Mouse (Mus musculus): Measurements from ENCODE around the gene Sh3rf1. TPM values are rescaled to one million over a fixed set of nuclear protein-coding genes. Genes with fewer than 3 reads are reported as not detected.

Sh3rf1 gene
- polyA plus RNA-seq, 2 experiments = 8.8 to 12.8 TPM

- Histone ChIP-seq H3K4me1 (ENCODE audit: control insufficient read depth, insufficient read depth, low read length) (no peaks in the 10 kb centered on the region), H3K9me3 (ENCODE audit: control insufficient read depth, low read length) (no peaks in the 10 kb centered on the region), H3K27ac (replicated peaks; ENCODE audit: low read depth, low read length) (no peak overlapping the region), H3K4me3 (replicated peaks; ENCODE audit: low read length) (no peak overlapping the region), H3K27me3 (ENCODE audit: control insufficient read depth, insufficient read depth, low read length) (no peaks in the 10 kb centered on the region), H3K4me2 (replicated peaks; ENCODE audit: low read depth, low read length, severe bottlenecking) (no peak overlapping the region), H3K9ac (ENCODE audit: low read depth, low read length, severe bottlenecking) (no peak overlapping the region), H3K36me3 (ENCODE audit: control insufficient read depth, insufficient read depth, low read length) (peaks cover 28% of the 10 kb centered on the region)
- WGBS = 93% methylated on average over 9 of the region's 9 CpGs
- ATAC-seq (ENCODE audit: low FRiP score, low read depth) (no peak), DNase-seq (ENCODE audit: low spot score) (no peak)
- no peak for TF ChIP-seq POLR2A (IDR thresholded peaks at IDR 0.05; ENCODE audit: borderline replicate concordance, extremely low read depth, insufficient read depth, insufficient read length)
Measured at GRCm38 (mm10) chr8:61373303-61373702, 149.6 kb downstream of the Sh3rf1 start.

GRCm38 (mm10) chr8:61374059-61374755, 150.5 kb downstream of the Sh3rf1 start:
- H3K36me3 ChIP-seq (ENCODE audit: control insufficient read depth, insufficient read depth, low read length) = peaks cover 28% of the 10 kb centered on the region
- no peaks in the 10 kb centered on the region for H3K27me3 ChIP-seq (ENCODE audit: control insufficient read depth, insufficient read depth, low read length)
- H3K9me3 ChIP-seq (ENCODE audit: control insufficient read depth, low read length) = no peaks in the 10 kb centered on the region
- 85% methylated on average over 16 of the region's 16 CpGs for WGBS
- TF ChIP-seq POLR2A (IDR thresholded peaks at IDR 0.05; ENCODE audit: borderline replicate concordance, extremely low read depth, insufficient read depth, insufficient read length) = no peak
- H3K4me3 ChIP-seq (replicated peaks; ENCODE audit: low read length) = no peak overlapping the region
- no peak overlapping the region for H3K9ac ChIP-seq (ENCODE audit: low read depth, low read length, severe bottlenecking)
- no peak overlapping the region for H3K4me2 ChIP-seq (replicated peaks; ENCODE audit: low read depth, low read length, severe bottlenecking)
- H3K27ac ChIP-seq (replicated peaks; ENCODE audit: low read depth, low read length) = no peak overlapping the region
- no peak for DNase-seq (ENCODE audit: low spot score)
- no peak for ATAC-seq (ENCODE audit: low FRiP score, low read depth)
- H3K4me1 ChIP-seq (ENCODE audit: control insufficient read depth, insufficient read depth, low read length) = no peaks in the 10 kb centered on the region

GRCm38 (mm10) chr8:61375205-61375604, 151.5 kb downstream of the Sh3rf1 start:
- H3K27ac ChIP-seq (replicated peaks; ENCODE audit: low read depth, low read length) = no peak overlapping the region
- ATAC-seq (ENCODE audit: low FRiP score, low read depth) (no peak), DNase-seq (ENCODE audit: low spot score) (no peak)
- peaks cover 28% of the 10 kb centered on the region for H3K36me3 ChIP-seq (ENCODE audit: control insufficient read depth, insufficient read depth, low read length)
- WGBS = 52% methylated on average over 7 of the region's 7 CpGs
- no peaks in the 10 kb centered on the region for H3K27me3 ChIP-seq (ENCODE audit: control insufficient read depth, insufficient read depth, low read length)
- H3K9me3 ChIP-seq (ENCODE audit: control insufficient read depth, low read length) = no peaks in the 10 kb centered on the region
- H3K9ac ChIP-seq (ENCODE audit: low read depth, low read length, severe bottlenecking) = no peak overlapping the region
- no peak overlapping the region for H3K4me2 ChIP-seq (replicated peaks; ENCODE audit: low read depth, low read length, severe bottlenecking)
- no peak for TF ChIP-seq POLR2A (IDR thresholded peaks at IDR 0.05; ENCODE audit: borderline replicate concordance, extremely low read depth, insufficient read depth, insufficient read length)
- no peaks in the 10 kb centered on the region for H3K4me1 ChIP-seq (ENCODE audit: control insufficient read depth, insufficient read depth, low read length)
- H3K4me3 ChIP-seq (replicated peaks; ENCODE audit: low read length) = no peak overlapping the region

- ATAC-seq (ENCODE audit: low FRiP score, low read depth) = no peak
- H3K4me2 ChIP-seq (replicated peaks; ENCODE audit: low read depth, low read length, severe bottlenecking) = no peak overlapping the region
- H3K9ac ChIP-seq (ENCODE audit: low read depth, low read length, severe bottlenecking) = no peak overlapping the region
- no peaks in the 10 kb centered on the region for H3K9me3 ChIP-seq (ENCODE audit: control insufficient read depth, low read length)
- H3K27ac ChIP-seq (replicated peaks; ENCODE audit: low read depth, low read length) = no peak overlapping the region
- no peak for TF ChIP-seq POLR2A (IDR thresholded peaks at IDR 0.05; ENCODE audit: borderline replicate concordance, extremely low read depth, insufficient read depth, insufficient read length)
- H3K36me3 ChIP-seq (ENCODE audit: control insufficient read depth, insufficient read depth, low read length) = peaks cover 19% of the 10 kb centered on the region
- no peaks in the 10 kb centered on the region for H3K27me3 ChIP-seq (ENCODE audit: control insufficient read depth, insufficient read depth, low read length)
- no peaks in the 10 kb centered on the region for H3K4me1 ChIP-seq (ENCODE audit: control insufficient read depth, insufficient read depth, low read length)
- H3K4me3 ChIP-seq (replicated peaks; ENCODE audit: low read length) = no peak overlapping the region
- no peak for DNase-seq (ENCODE audit: low spot score)
- 76% methylated on average over 11 of the region's 11 CpGs for WGBS
Measured at GRCm38 (mm10) chr8:61378847-61379698, 155.4 kb downstream of the Sh3rf1 start.

- no peaks in the 10 kb centered on the region for H3K27me3 ChIP-seq (ENCODE audit: control insufficient read depth, insufficient read depth, low read length)
- 81% methylated on average over 9 of the region's 9 CpGs for WGBS
- no peak overlapping the region for H3K4me3 ChIP-seq (replicated peaks; ENCODE audit: low read length)
- DNase-seq (ENCODE audit: low spot score) (no peak), ATAC-seq (ENCODE audit: low FRiP score, low read depth) (no peak)
- no peak overlapping the region for H3K4me2 ChIP-seq (replicated peaks; ENCODE audit: low read depth, low read length, severe bottlenecking)
- no peak overlapping the region for H3K9ac ChIP-seq (ENCODE audit: low read depth, low read length, severe bottlenecking)
- H3K4me1 ChIP-seq (ENCODE audit: control insufficient read depth, insufficient read depth, low read length) = peaks cover 14% of the 10 kb centered on the region
- no peak overlapping the region for H3K27ac ChIP-seq (replicated peaks; ENCODE audit: low read depth, low read length)
- no peak for TF ChIP-seq POLR2A (IDR thresholded peaks at IDR 0.05; ENCODE audit: borderline replicate concordance, extremely low read depth, insufficient read depth, insufficient read length)
- peaks cover 24% of the 10 kb centered on the region for H3K36me3 ChIP-seq (ENCODE audit: control insufficient read depth, insufficient read depth, low read length)
- no peaks in the 10 kb centered on the region for H3K9me3 ChIP-seq (ENCODE audit: control insufficient read depth, low read length)
Measured at GRCm38 (mm10) chr8:61384536-61384935, 160.9 kb downstream of the Sh3rf1 start.

Measured in limb, embryonic 14.5 days (tissue).